Mouse (Mus musculus) kidney, postnatal 0 days (tissue): ENCODE measurements around the gene Sema3a. TPM values are rescaled to one million over a fixed set of nuclear protein-coding genes. Genes with fewer than 3 reads are reported as not detected.

Experiments
- ATAC-seq: fragments of 200-750 bp; cut with Nextera tagmentation; replicated peaks from 2 replicates; pipeline ENCODE4 v1.8.0; 2017; ENCODE audit warnings: low read depth, moderate number of reproducible peaks, moderate TSS enrichment, moderate library complexity; ENCODE audit not compliant: low FRiP score
- DNase-seq: peaks from one replicate; pipeline ENCODE4 v3.0.0-alpha.2; 2016; ENCODE audit warnings: low spot score
- H3K27ac ChIP-seq: fragments of 300-500 bp; sonication (generic); 2 replicates; pipeline ENCODE4 v1.5.1; 2014; ENCODE audit warnings: mild to moderate bottlenecking
- H3K27me3 ChIP-seq: fragments of 300-500 bp; sonication (generic); 2 replicates; pipeline ENCODE4 v1.6.1; 2014; ENCODE audit warnings: low read length, mixed read lengths; ENCODE audit not compliant: insufficient read depth
- H3K36me3 ChIP-seq: fragments of 300-500 bp; sonication (generic); 2 replicates; pipeline ENCODE4 v1.6.1; 2014; ENCODE audit warnings: low read length, mixed read lengths; ENCODE audit not compliant: insufficient read depth
- H3K4me1 ChIP-seq: fragments of 300-500 bp; sonication (generic); replicated peaks from 2 replicates; pipeline ENCODE4 v1.6.1; 2014; ENCODE audit warnings: antibody characterized with exemption, low read length, mixed read lengths; ENCODE audit not compliant: insufficient read depth
- H3K4me2 ChIP-seq: fragments of 300-500 bp; sonication (generic); 2 replicates; pipeline ENCODE4 v1.6.1; 2014; ENCODE audit warnings: mild to moderate bottlenecking, low read length, moderate library complexity, mixed read lengths
- H3K4me3 ChIP-seq: fragments of 300-500 bp; sonication (generic); replicated peaks from 2 replicates; pipeline ENCODE4 v1.5.1; 2014; ENCODE audit warnings: low read depth, low read length
- H3K9ac ChIP-seq: fragments of 300-500 bp; sonication (generic); 2 replicates; pipeline ENCODE4 v1.6.1; 2014; ENCODE audit warnings: low read depth, low read length
- H3K9me3 ChIP-seq: fragments of 300-500 bp; sonication (generic); replicated peaks from 2 replicates; pipeline ENCODE4 v1.6.1; 2016; ENCODE audit warnings: low read length, inconsistent platforms, mixed read lengths
- CTCF ChIP-seq: IDR thresholded peaks from 2 replicates; pipeline ENCODE4 v1.5.1; 2016; ENCODE audit warnings: antibody characterized with exemption, low read depth, mild to moderate bottlenecking, moderate library complexity
- WGBS: fragments of 180-500 bp; shearing (Covaris S2); extraction: QIAGEN DNeasy Blood & Tissue Kit; methylation state at CpG from one replicate; pipeline ENCODE4 v1.1.7; 2014; 5-methylcytosine and 5-hydroxymethylcytosine counted together
- polyA plus RNA-seq: library from polyadenylated mRNA; unstranded; fragments of >200 nt; fragmentation: Nextera tagmentation; extraction: Ambion mirVana; gene quantifications from 2 replicates; pipeline ENCODE4 v1.2.1, GENCODE M21; 2015

Gene Sema3a
- polyA plus RNA-seq, 1 experiment from 2014 or later = 11.2 TPM

DNA sequence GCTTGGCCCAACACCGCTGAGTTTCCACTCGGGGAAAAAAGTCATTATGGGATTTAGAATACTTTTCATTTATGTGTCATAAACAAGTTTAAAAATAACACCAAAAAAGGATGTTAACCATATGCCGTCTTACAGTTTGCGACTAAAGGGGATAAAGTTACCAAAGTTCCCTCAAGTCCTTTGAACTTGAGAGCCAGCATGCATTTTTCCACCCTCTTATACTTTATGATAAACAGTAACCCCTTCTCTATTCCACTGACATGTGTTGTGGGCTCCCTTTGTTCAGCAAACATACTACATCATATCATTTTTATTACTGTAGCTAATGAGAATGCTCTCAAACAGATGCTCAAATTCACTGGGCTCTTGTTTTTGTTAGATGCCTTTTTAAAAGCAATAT, 221.9 kb downstream of the Sema3a start:
- DNase-seq (peak; percentile 59), ATAC-seq (no peak)
- H3K27me3 ChIP-seq = no peaks in the 10 kb centered on the region
- no peak overlapping the region for H3K9ac ChIP-seq
- H3K36me3 ChIP-seq = no peaks in the 10 kb centered on the region
- no peaks in the 10 kb centered on the region for H3K9me3 ChIP-seq
- TF ChIP-seq CTCF = no peak
- WGBS = 65% methylated on average over 4 of the region's 4 CpGs
- H3K4me3 ChIP-seq = no peak overlapping the region
- no peak overlapping the region for H3K4me2 ChIP-seq
- no peaks in the 10 kb centered on the region for H3K4me1 ChIP-seq
- H3K27ac ChIP-seq = no peak overlapping the region

GRCm38 (mm10) chr5:13351611-13352010, 226.4 kb downstream of the Sema3a start:
- H3K9me3 ChIP-seq = no peaks in the 10 kb centered on the region
- DNase-seq = no peak
- no peak for ATAC-seq
- H3K36me3 ChIP-seq = no peaks in the 10 kb centered on the region
- H3K27ac ChIP-seq = no peak overlapping the region
- no peak overlapping the region for H3K9ac ChIP-seq
- 46% methylated on average over 4 of the region's 4 CpGs for WGBS
- H3K27me3 ChIP-seq = no peaks in the 10 kb centered on the region
- no peak for TF ChIP-seq CTCF
- H3K4me1 ChIP-seq = no peaks in the 10 kb centered on the region
- no peak overlapping the region for H3K4me3 ChIP-seq
- no peak overlapping the region for H3K4me2 ChIP-seq

GRCm38 (mm10) chr5:13352995-13353394, 227.8 kb downstream of the Sema3a start:
- ATAC-seq (no peak), DNase-seq (no peak)
- Histone ChIP-seq H3K27me3 (no peaks in the 10 kb centered on the region), H3K4me3 (no peak overlapping the region), H3K36me3 (no peaks in the 10 kb centered on the region), H3K27ac (no peak overlapping the region), H3K4me1 (no peaks in the 10 kb centered on the region), H3K9me3 (no peaks in the 10 kb centered on the region), H3K9ac (no peak overlapping the region), H3K4me2 (no peak overlapping the region)
- 44% methylated on average over 1 of the region's 1 CpGs for WGBS
- TF ChIP-seq CTCF = no peak

DNA sequence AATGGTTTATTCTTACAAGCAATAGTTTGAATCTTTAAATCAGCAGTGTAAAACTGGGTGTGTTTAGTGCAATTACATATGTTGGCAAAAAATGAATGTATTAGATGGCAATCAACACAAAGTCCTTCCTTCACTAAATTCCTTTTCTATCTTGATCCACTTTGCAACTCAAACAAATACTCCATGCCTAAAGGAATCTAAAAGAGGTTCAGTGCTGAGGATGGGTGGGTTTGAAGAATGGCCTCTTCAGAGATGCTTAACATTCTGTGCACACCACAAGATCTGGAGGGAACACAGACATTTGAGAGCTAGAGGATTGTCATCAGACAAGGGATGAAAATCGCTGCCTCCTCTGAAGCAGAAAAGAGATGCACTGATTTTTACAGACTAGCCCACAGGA, 228.3 kb downstream of the Sema3a start:
- Histone ChIP-seq H3K9ac (no peak overlapping the region), H3K36me3 (no peaks in the 10 kb centered on the region), H3K9me3 (no peaks in the 10 kb centered on the region), H3K4me2 (no peak overlapping the region), H3K27ac (no peak overlapping the region), H3K27me3 (no peaks in the 10 kb centered on the region), H3K4me1 (no peaks in the 10 kb centered on the region), H3K4me3 (no peak overlapping the region)
- no peak for TF ChIP-seq CTCF
- WGBS = 87% methylated on average over 1 of the region's 1 CpGs
- DNase-seq (no peak), ATAC-seq (no peak)

GRCm38 (mm10) chr5:13354913-13355312, 229.7 kb downstream of the Sema3a start:
- no peak overlapping the region for H3K4me2 ChIP-seq
- 91% methylated on average over 1 of the region's 1 CpGs for WGBS
- no peak overlapping the region for H3K27ac ChIP-seq
- no peaks in the 10 kb centered on the region for H3K27me3 ChIP-seq
- H3K9ac ChIP-seq = no peak overlapping the region
- ATAC-seq (no peak), DNase-seq (no peak)
- no peak for TF ChIP-seq CTCF
- no peak overlapping the region for H3K4me3 ChIP-seq
- H3K4me1 ChIP-seq = no peaks in the 10 kb centered on the region
- H3K36me3 ChIP-seq = no peaks in the 10 kb centered on the region
- H3K9me3 ChIP-seq = no peaks in the 10 kb centered on the region

DNA sequence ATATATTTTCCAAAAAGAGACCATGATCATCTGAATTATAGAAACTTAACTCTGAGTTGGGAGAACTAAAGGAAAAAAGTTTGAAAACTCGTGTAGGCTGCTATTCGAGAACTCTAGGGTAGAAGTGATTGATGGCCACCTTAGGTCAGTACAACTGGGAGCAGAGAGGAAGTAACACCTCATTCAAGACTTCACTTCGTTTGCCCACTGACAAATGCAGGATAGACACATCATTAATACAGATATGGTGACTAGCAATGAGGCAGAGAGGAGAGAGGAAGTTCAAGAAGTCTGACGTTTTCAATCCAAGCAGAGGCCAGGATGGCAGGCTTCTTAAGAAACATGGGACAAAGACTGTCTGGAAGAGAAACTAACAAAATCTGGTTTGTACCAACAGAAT, 233.6 kb downstream of the Sema3a start:
- H3K4me2 ChIP-seq = no peak overlapping the region
- H3K9ac ChIP-seq = no peak overlapping the region
- DNase-seq (no peak), ATAC-seq (no peak)
- no peak overlapping the region for H3K4me3 ChIP-seq
- no peak for TF ChIP-seq CTCF
- 14% methylated on average over 4 of the region's 4 CpGs for WGBS
- H3K27me3 ChIP-seq = no peaks in the 10 kb centered on the region
- H3K36me3 ChIP-seq = no peaks in the 10 kb centered on the region
- H3K4me1 ChIP-seq = no peaks in the 10 kb centered on the region
- H3K9me3 ChIP-seq = no peaks in the 10 kb centered on the region
- H3K27ac ChIP-seq = no peak overlapping the region

GRCm38 (mm10) chr5:13360711-13361110, 235.5 kb downstream of the Sema3a start:
- Histone ChIP-seq H3K9ac (no peak overlapping the region), H3K27me3 (no peaks in the 10 kb centered on the region), H3K36me3 (no peaks in the 10 kb centered on the region), H3K4me2 (no peak overlapping the region), H3K4me3 (no peak overlapping the region), H3K27ac (no peak overlapping the region), H3K4me1 (no peaks in the 10 kb centered on the region), H3K9me3 (no peaks in the 10 kb centered on the region)
- TF ChIP-seq CTCF = no peak
- no peak for ATAC-seq
- WGBS = 35% methylated on average over 3 of the region's 3 CpGs
- no peak for DNase-seq
